Mouse (Mus musculus): ENCODE results near the gene Csk.

Gene Csk

DNA sequence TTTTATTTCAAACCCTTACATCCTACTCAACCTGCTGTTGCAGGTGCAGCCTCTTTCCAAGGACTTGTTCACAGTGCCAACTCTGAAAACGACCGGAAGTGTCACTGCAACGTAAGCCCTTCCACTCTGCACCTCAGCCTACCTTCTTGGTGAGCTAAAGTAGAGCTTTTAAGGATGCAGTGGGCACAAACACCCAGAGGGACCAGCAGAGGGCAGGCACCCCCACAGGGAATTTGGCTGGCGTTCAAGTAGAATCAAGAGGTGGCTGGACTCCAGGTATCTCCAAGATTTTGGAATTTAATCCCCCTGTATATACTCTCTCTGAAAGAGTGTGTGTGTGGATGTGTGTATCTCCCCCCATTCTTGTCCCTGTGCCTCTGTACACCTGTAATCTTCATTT lies 4.4 kb upstream of the Csk start:
- no peak for DNase-seq (ENCODE audit: low read depth, low spot score)

GRCm38 (mm10) chr9:57656631-57657350 lies 3.4 kb upstream of the Csk start:
- no peak for DNase-seq (ENCODE audit: low read depth, low spot score)

DNA sequence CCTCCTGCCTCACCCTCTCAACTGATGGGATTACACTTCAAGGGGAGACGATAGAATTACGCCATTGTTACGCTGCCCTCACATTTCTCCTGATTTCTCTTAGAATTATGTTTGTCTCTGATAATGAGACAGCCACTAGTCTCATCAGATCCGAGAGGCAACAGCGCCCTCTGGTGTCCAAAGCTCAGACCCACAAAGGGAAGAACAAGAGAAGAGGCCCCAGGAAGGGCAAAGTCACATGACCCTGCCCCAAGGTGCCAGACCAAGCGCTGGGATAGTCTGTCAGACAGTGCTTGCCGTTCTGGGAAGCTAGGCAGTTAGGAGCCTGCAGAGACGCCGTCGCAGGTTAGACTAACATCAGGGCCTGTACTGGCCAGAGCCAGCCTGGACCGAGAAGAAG lies 2.3 kb upstream of the Csk start:
- DNase-seq (ENCODE audit: low read depth, low spot score), result peak; percentile 90

GRCm38 (mm10) chr9:57654966-57655365 lies 1.5 kb upstream of the Csk start:
- DNase-seq (ENCODE audit: low read depth, low spot score), result no peak

GRCm38 (mm10) chr9:57652855-57653254 lies 576 bp downstream of the Csk start:
- peak; percentile 40 for DNase-seq (ENCODE audit: low read depth, low spot score)

- peak; percentile 16 for DNase-seq (ENCODE audit: low read depth, low spot score)
Measured at GRCm38 (mm10) chr9:57652351-57652750, 1.1 kb downstream of the Csk start.

DNA sequence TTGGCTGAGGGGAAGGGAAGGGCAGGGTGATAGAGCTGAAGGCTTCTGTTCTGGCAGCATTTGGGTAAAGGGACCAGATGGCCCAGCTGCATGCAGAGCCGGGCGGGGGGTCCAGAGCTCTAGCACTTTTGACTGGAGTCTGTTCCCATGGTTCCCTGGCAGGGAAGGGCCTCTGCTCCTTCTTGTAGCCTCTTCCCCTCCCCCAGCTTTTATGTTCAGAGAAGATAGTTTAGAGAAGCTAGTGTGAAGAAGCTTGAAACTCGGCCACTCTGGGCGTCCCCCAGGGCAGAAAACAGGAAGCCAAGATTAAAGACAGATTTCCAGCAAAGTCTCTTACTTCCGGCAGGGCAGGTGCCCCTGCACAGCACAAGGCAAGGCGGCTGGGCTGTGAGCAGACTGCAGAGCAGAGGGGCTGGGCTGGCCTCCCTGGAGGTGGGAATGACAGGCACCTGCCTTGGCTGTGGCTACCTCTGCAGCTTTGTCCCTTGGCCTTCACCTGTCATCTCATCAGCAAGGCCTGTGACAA lies 2.6 kb downstream of the Csk start:
- peak; percentile 75 for DNase-seq (ENCODE audit: low read depth, low spot score)

DNA sequence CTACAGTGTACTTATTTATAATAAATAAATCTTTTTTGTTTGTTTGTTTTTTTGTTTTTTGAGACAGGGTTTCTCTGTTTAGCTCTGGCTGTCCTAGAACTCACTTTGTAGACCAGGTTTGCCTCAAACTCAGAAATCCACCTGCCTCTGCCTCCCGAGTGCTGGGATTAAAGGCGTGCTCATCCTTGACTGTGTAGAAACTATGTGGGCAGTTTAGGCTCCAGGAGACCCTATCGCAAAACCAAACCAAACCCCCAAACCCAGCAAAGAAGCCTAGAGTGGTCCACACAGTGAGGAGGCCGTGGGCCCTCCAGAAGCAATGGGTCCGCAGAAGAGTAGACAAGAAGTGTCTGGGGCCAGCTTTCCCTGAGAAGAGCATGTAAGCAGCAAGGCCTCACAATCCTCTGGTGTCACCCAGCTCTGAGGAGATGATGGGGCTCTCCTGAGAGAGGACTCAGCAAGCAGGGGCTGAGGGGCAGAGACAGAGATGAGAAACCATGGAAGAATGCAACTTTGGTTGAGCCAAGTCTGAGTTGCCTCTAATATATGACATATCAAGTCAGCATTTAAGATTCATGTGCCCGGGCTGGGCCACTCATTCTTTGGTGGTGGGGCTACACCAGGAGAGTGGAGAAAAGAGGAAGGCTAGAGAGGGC lies 3.2 kb downstream of the Csk start:
- no peak for DNase-seq (ENCODE audit: low read depth, low spot score)

DNA sequence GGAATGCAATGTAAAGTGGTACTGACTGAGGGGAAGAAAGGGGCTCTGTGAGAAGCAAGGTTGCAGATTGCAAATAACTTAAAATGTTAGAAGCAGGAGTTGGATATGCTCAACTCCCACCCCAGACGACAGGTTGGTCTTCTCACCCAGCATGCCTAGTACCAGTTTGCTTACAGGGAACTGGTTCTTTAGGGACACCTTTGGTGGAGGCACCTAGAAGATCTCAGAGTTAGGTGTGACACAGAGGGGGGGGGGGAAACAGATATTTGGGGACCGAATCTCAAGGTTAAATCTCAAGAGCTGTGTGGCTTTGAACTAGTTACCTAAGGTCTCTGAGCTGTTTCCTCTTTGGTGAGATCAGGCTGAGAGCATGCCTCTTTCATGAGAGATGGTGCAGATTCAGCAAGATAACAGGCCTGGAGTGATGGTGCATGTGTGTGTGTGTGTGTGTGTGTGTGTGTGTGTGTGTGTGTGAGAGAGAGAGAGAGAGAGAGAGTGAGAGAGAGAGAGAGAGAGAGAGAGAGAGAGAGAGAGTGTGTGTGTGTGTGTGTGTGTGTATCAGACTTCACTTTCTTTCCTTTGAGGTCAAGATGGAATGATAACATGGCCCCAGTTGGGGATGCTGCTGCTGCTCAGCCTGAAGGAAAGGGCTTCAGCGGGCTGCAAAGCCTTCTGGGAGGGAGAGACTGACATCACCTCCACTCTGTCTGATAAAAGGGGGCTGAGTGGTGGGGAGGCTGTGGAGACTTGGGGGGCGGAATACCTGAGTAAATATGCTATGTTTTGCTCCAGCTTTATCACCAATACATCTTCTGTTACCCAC lies 5.9 kb downstream of the Csk start:
- DNase-seq (ENCODE audit: low read depth, low spot score), result peak; percentile 91

DNA sequence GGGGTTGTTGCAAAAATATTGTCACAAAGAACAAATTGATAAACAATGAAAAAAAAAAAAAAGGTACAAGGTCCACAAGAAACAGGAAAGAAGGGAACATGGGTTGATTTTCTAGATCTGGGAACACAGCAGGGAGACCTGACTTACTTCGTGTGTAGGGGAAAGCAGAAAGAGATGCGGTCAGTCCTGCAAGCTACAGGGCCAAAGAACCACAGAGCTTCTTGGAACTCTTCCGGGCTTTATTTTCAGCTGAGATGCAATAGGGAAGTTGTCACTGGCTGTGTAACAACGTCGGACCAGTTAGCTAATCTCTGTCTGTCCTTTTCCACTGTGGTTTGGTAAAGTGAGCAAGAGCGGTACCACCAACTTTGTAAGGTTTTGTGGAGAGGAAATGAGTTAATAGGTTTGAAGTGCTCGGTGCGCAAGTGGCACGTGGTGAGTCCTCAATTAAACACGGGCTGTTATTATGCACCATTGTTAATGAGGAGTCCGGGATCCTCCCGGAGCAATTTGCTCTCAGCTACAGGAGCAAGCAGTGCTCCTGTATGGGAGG lies 6.8 kb downstream of the Csk start:
- DNase-seq (ENCODE audit: low read depth, low spot score), result peak; percentile 86

- peak; percentile 95 for DNase-seq (ENCODE audit: low read depth, low spot score)
Measured at GRCm38 (mm10) chr9:57644944-57645893, 8.2 kb downstream of the Csk start.

- no peak for DNase-seq (ENCODE audit: low read depth, low spot score)
Measured at GRCm38 (mm10) chr9:57644442-57644943, 8.9 kb downstream of the Csk start.

DNA sequence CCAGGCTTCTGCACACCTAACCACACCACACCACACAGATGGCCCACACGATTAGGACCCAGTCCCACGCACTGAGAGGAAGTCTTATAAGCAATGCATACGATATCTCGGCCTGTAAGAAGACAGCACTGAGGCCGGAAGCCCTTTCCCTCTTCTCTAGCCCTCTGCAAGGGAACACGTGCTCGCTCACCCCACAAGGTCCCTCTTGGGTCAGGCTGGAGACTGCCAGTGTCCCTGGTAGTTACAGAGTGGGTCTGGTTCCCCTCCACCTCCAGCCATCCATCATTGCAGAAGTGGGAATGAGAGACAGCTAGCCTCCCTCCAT lies 9.6 kb downstream of the Csk start:
- DNase-seq (ENCODE audit: low read depth, low spot score), result peak; percentile 73

- no peak for DNase-seq (ENCODE audit: low read depth, low spot score)
Measured at GRCm38 (mm10) chr9:57643169-57643855, 10.1 kb downstream of the Csk start.

DNA sequence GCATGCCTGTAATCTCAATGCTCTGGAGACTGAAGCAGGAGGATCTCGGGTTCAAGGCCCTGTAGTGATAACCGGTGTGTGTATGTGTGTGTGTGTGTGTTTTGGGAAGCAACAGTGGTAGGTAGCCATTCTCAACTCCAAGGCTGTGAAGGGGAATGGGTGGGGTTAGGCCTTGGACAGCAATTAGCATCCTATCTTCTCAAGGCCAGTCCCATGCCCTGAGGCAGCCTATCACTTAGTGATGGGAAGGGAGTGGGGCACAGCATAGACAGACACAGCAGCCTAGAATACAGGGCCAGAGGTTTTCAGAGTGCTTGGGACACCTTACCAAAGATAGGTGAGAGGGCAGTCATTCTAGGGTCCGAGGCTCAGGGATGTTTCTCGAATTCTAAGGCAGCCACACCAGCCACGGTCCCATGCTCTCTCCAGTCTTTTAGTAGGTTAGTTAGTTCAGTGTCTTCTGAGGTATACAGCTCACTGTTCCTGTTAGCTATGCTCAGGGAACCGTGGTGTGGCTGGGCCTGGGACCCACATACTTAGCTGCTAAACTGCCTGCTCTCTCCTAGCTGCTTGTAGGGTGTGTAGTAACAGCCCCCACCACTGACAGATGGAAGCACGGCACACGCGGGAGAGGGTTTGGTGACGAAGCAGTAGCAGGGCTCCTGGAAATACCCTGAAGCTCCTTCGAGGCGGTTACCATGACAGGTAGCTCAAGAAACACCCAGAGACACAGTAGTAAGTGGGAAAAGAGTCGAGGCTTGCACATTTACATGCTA lies 11.5 kb downstream of the Csk start:
- peak; percentile 67 for DNase-seq (ENCODE audit: low read depth, low spot score)

- no peak for DNase-seq (ENCODE audit: low read depth, low spot score)
Measured at GRCm38 (mm10) chr9:57641022-57641421, 12.4 kb downstream of the Csk start.

DNA sequence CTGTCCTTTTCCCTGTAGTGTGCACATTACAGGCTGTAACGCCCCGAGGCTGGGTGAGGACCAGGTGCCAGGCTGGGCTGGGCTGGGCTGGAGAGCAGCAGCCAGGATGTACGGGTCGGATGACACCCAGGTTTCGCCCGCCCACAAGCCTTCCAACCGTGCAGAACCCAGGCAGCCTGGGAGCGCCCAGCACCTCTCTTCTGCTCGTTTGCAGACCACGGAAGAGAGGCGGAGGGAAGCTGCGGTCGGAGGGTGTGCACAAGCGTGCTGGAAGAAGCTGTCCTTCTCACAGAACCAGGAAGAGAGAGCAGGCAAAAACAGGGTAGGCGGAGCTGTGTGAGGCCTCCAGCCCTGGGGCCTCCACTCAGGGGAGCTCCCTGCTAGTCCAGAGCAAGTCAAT lies 13.0 kb downstream of the Csk start:
- peak; percentile 95 for DNase-seq (ENCODE audit: low read depth, low spot score)

DNA sequence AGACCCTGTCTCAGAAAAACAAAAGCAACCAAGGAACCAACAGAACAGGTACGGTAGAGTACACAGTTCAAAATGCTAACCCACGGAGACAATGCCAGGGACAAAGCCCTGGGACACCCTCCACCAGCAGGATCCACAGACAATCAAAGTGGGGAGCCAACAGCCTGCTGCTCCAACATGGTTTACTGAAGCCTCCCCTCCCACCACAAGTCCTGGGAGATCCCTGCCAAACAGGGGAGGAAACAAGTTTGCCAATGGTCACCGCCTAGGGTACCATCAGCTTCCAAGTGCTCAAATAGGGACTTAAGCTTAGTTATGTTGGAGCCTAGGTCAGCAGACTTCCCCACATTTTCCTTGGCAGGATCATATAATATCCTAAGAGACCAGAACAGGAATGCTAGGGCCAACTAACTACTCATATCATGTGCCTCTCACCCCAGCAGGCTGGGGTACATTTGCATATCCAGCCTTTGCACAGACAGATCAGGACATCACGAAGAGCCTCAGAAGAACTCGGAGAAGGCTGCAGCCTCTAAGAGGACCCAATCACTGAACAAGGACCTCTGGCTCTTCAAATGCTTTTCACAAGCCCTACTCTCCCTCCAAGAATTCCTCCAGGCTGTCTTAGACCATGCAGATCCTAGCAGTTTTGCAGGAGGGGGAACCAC lies 13.6 kb downstream of the Csk start:
- DNase-seq (ENCODE audit: low read depth, low spot score), result no peak

All from CD4-positive helper T cell, adult 2 months (primary cell).